Mouse (Mus musculus) spleen, adult 2 months (tissue): Measurements from ENCODE around the gene Kcnj5.

ENCODE experiments used
- CTCF ChIP-seq: fragments of 200-500 bp; IDR thresholded peaks from 2 replicates; pipeline ENCODE4 v1.5.1; 2011; ENCODE audit warnings: mild to moderate bottlenecking, inconsistent platforms; ENCODE audit not compliant: insufficient read depth, insufficient read length, insufficient replicate concordance; ENCODE audit errors: extremely low read depth
- POLR2A ChIP-seq: fragments of 200-500 bp; IDR thresholded peaks from 2 replicates; pipeline ENCODE4 v1.6.1; 2011; ENCODE audit warnings: low read depth, low read length, inconsistent platforms

- TF ChIP-seq POLR2A (no peak), CTCF (no peak)
Measured at GRCm38 (mm10) chr9:32372202-32372601, 28.1 kb upstream of the Kcnj5 start, which contains the start of gene Kcnj1.
